Mouse (Mus musculus): ENCODE measurements around the gene Hils1. TPM values are rescaled to one million over a fixed set of nuclear protein-coding genes. Genes with fewer than 3 reads are reported as not detected.

Hils1 gene
- total RNA-seq, 2 experiments from 2014 or later, result not detected

DNA sequence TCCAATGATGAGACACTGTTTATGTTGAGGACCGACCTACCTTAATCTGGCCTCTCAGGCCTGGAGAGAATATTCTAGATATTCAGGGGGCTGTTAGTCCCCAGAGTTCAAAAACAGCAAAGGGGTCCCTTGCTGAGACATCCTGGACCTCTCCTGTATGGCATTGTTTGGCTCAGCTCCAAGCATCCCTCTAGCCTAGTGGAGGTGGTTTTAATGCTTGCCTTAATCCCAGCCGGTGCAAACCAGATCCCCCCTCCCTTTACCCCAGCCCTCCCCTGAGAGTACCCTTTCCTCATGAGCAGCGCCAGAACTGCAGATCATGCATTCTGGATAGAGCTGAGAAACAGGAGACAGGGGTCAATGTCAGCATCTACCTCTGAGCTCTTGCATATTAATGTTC, 45.1 kb downstream of the Hils1 start:
- intact Hi-C loops (cut with DNase I), result no loop called here
- DNase-seq (ENCODE audit: low spot score in 2 of 2), result no peak

GRCm38 (mm10) chr11:95015484-95015883, 48.1 kb downstream of the Hils1 start:
- DNase-seq (ENCODE audit: low spot score in 2 of 2), result no peak
- intact Hi-C loops (cut with DNase I), result no loop called here

Other genes starting within 250 kb of the Hils1 start
- gene Cdc34b, start 225.8 kb upstream of the Hils1 start, total RNA-seq (2021), result under 1 TPM in 1 of 2 experiments, not detected in 1; 0.46 TPM
- not detected for gene Tmem92, start 184.9 kb upstream of the Hils1 start, total RNA-seq (2021)
- gene Col1a1, start 31.4 kb upstream of the Hils1 start, total RNA-seq (2021), result 10 to 100 TPM; 22.8 to 31.9 TPM
- under 1 TPM in 1 of 2 experiments, not detected in 1; 0.46 TPM for gene Sgca, start 8.7 kb downstream of the Hils1 start, total RNA-seq (2021)
- 100 to 1,000 TPM; 675 to 703 TPM for gene Ppp1r9b, start 23.4 kb downstream of the Hils1 start, total RNA-seq (2021)
- 10 to 100 TPM; 30.8 to 31.1 TPM for gene Samd14, start 42.3 kb downstream of the Hils1 start, total RNA-seq (2021)
- gene Pdk2, start 73.8 kb downstream of the Hils1 start, total RNA-seq (2021), result 10 to 100 TPM; 87.3 to 88.7 TPM
- 10 to 100 TPM; 13.8 to 14.5 TPM for gene Itga3, start 109.2 kb downstream of the Hils1 start, total RNA-seq (2021)
- not detected for gene Dlx3, start 152.5 kb downstream of the Hils1 start, total RNA-seq (2021)
- not detected for gene Dlx4, start 178.7 kb downstream of the Hils1 start, total RNA-seq (2021)